Mouse (Mus musculus): ENCODE data around the gene 4933430I17Rik. TPM values are rescaled to one million over a fixed set of nuclear protein-coding genes. Genes with fewer than 3 reads are reported as not detected.
A peak's percentile ranks its signal among the peaks of the same experiment; 100 is the strongest.

Gene 4933430I17Rik
- polyA plus RNA-seq, 1 experiment from 2014 or later: 0.17 TPM

GRCm38 (mm10) chr4:62505991-62506390 lies 19.2 kb upstream of the 4933430I17Rik start:
- H3K27me3 ChIP-seq: no peaks in the 10 kb centered on the region
- DNase-seq (ENCODE audit: low read depth, low spot score) (no peak), ATAC-seq (no peak)
- TF ChIP-seq CTCF (IDR thresholded peaks at IDR 0.05): no peak
- POLR2A ChIA-PET: no interaction called here
- in situ Hi-C loops (cut with MboI; ENCODE audit: low pct_unique_long_range_greater_than_20kb): loop anchor here (5.0 kb wide), 1 partner anchor 99 kb away; the partner anchor contains the start of genes Cdc26 and Prpf4
- CTCF ChIA-PET: no interaction called here

- H3K27me3 ChIP-seq: no peaks in the 10 kb centered on the region
- ATAC-seq (no peak), DNase-seq (ENCODE audit: low read depth, low spot score) (no peak)
- in situ Hi-C loops (cut with MboI; ENCODE audit: low pct_unique_long_range_greater_than_20kb): loop anchor here (5.0 kb wide), 1 partner anchor 99 kb away; the partner anchor contains the start of genes Cdc26 and Prpf4
- no peak for TF ChIP-seq CTCF (IDR thresholded peaks at IDR 0.05)
- CTCF ChIA-PET: interaction anchor here (1.2 kb wide), 1 partner anchor 11 kb away, joined by 3 read pairs; no protein-coding TSS in a partner anchor
- POLR2A ChIA-PET: no interaction called here
Measured at GRCm38 (mm10) chr4:62506798-62507197, 18.4 kb upstream of the 4933430I17Rik start.

- H3K27me3 ChIP-seq: no peaks in the 10 kb centered on the region
- ChIA-PET POLR2A (interaction anchor here (1.2 kb wide), 1 partner anchor 100 kb away, joined by 3 read pairs; the partner anchor contains the start of genes Cdc26 and Prpf4), CTCF (interaction anchor here (1.9 kb wide), 1 partner anchor 11 kb away, joined by 9 read pairs; no protein-coding TSS in a partner anchor)
- in situ Hi-C loops (cut with MboI; ENCODE audit: low pct_unique_long_range_greater_than_20kb): loop anchor here (5.0 kb wide), 1 partner anchor 102 kb away; the partner anchor contains the start of genes Cdc26 and Prpf4
- DNase-seq (ENCODE audit: low read depth, low spot score) (peak; percentile 75), ATAC-seq (peak; percentile 70)
- no peak for TF ChIP-seq CTCF (IDR thresholded peaks at IDR 0.05)
Measured at GRCm38 (mm10) chr4:62508839-62509238, 16.3 kb upstream of the 4933430I17Rik start.

GRCm38 (mm10) chr4:62509946-62510345 lies 15.2 kb upstream of the 4933430I17Rik start:
- DNase-seq (ENCODE audit: low read depth, low spot score) (no peak), ATAC-seq (no peak)
- no peak for TF ChIP-seq CTCF (IDR thresholded peaks at IDR 0.05)
- POLR2A ChIA-PET: interaction anchor here (0.6 to 1.2 kb wide), 2 partner anchors 21 to 101 kb away, joined by 3 read pairs; partner anchors contain the start of genes Cdc26 and Prpf4
- in situ Hi-C loops (cut with MboI; ENCODE audit: low pct_unique_long_range_greater_than_20kb): loop anchor here (5.0 kb wide), 1 partner anchor 103 kb away; the partner anchor contains the start of genes Cdc26 and Prpf4
- no peaks in the 10 kb centered on the region for H3K27me3 ChIP-seq
- CTCF ChIA-PET: no interaction called here

GRCm38 (mm10) chr4:62513998-62514506 lies 11.1 kb upstream of the 4933430I17Rik start:
- in situ Hi-C loops (cut with MboI; ENCODE audit: low pct_unique_long_range_greater_than_20kb): no loop called here
- ChIA-PET POLR2A (no interaction called here), CTCF (no interaction called here)
- DNase-seq (ENCODE audit: low read depth, low spot score): no peak
- TF ChIP-seq CTCF (IDR thresholded peaks at IDR 0.05): no peak
- ATAC-seq: no peak
- no peaks in the 10 kb centered on the region for H3K27me3 ChIP-seq

GRCm38 (mm10) chr4:62514995-62515394 lies 10.2 kb upstream of the 4933430I17Rik start:
- ChIA-PET POLR2A (no interaction called here), CTCF (no interaction called here)
- in situ Hi-C loops (cut with MboI; ENCODE audit: low pct_unique_long_range_greater_than_20kb): no loop called here
- no peak for DNase-seq (ENCODE audit: low read depth, low spot score)
- no peaks in the 10 kb centered on the region for H3K27me3 ChIP-seq
- no peak for ATAC-seq
- no peak for TF ChIP-seq CTCF (IDR thresholded peaks at IDR 0.05)

GRCm38 (mm10) chr4:62515490-62515889 lies 9.7 kb upstream of the 4933430I17Rik start:
- in situ Hi-C loops (cut with MboI; ENCODE audit: low pct_unique_long_range_greater_than_20kb): no loop called here
- CTCF ChIA-PET: no interaction called here
- ATAC-seq (no peak), DNase-seq (ENCODE audit: low read depth, low spot score) (no peak)
- H3K27me3 ChIP-seq: no peaks in the 10 kb centered on the region
- TF ChIP-seq CTCF (IDR thresholded peaks at IDR 0.05): no peak
- POLR2A ChIA-PET: no interaction called here

GRCm38 (mm10) chr4:62516079-62516478 lies 9.1 kb upstream of the 4933430I17Rik start:
- ChIA-PET POLR2A (no interaction called here), CTCF (no interaction called here)
- no peak for ATAC-seq
- H3K27me3 ChIP-seq: no peaks in the 10 kb centered on the region
- TF ChIP-seq CTCF (IDR thresholded peaks at IDR 0.05): no peak
- DNase-seq (ENCODE audit: low read depth, low spot score): no peak
- in situ Hi-C loops (cut with MboI; ENCODE audit: low pct_unique_long_range_greater_than_20kb): no loop called here

- CTCF ChIA-PET: interaction anchor here (1.0 to 1.3 kb wide), 2 partner anchors 9 to 63 kb away, joined by 3 read pairs; no protein-coding TSS in a partner anchor
- H3K27me3 ChIP-seq: no peaks in the 10 kb centered on the region
- DNase-seq (ENCODE audit: low read depth, low spot score): no peak
- no peak for ATAC-seq
- in situ Hi-C loops (cut with MboI; ENCODE audit: low pct_unique_long_range_greater_than_20kb): no loop called here
- POLR2A ChIA-PET: no interaction called here
- no peak for TF ChIP-seq CTCF (IDR thresholded peaks at IDR 0.05)
Measured at GRCm38 (mm10) chr4:62516579-62516978, 8.6 kb upstream of the 4933430I17Rik start.

- DNase-seq (ENCODE audit: low read depth, low spot score) (no peak), ATAC-seq (no peak)
- TF ChIP-seq CTCF (IDR thresholded peaks at IDR 0.05): no peak
- ChIA-PET POLR2A (interaction anchor here (0.5 kb wide), 1 partner anchor 9 kb away, joined by 8 read pairs; no protein-coding TSS in a partner anchor), CTCF (interaction anchor here (1.0 to 1.3 kb wide), 2 partner anchors 9 to 63 kb away, joined by 3 read pairs; no protein-coding TSS in a partner anchor)
- in situ Hi-C loops (cut with MboI; ENCODE audit: low pct_unique_long_range_greater_than_20kb): no loop called here
- H3K27me3 ChIP-seq: no peaks in the 10 kb centered on the region
Measured at GRCm38 (mm10) chr4:62517046-62517445, 8.1 kb upstream of the 4933430I17Rik start.
